ENCODE assay signal across 9 mouse cellular contexts in the genomic region with DNA sequence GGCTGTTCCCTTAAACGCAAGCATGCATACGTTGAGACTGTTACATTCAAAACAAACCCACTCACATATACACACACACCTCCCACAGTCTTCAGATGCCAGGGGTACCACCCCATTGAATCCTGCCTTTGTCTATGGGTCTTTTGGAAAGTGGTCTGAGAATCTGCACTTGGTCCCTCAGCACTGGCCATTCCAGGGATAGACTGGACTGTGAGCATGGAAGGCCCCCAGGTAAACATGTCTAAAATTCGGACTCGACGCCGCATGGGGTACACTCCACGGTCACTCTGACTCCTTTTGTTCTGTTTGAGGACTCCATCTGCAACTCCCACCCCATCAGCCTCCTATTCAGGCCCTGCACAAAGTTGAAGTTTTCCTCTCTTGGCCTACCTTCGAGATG. TPM values are rescaled to one million over a fixed set of nuclear protein-coding genes. Genes with fewer than 3 reads are reported as not detected.
A peak's percentile ranks its signal among the peaks of the same experiment; 100 is the strongest.
DNase-seq lines count a peak whose midpoint lies in the region; ATAC-seq and TF ChIP-seq lines count a peak whose summit lies in the region.
"Had no signal": no experiment of that assay in that cellular context is flagged by ENCODE, and none has a peak within 500 bp of the region (broad histone marks: within the 10 kb centered on the region; RNA-seq: fewer than 3 reads in every experiment).

No protein-coding gene starts in this region.

- DNase-seq in layer of hippocampus, adult 2 months (ENCODE audit: low spot score in 2 of 2), result no peak
- no peak for DNase-seq in layer of hippocampus, adult 9-10 months (ENCODE audit: low spot score)
- no peak for DNase-seq in forebrain, embryonic 11.5 days (ENCODE audit: low spot score)
- DNase-seq in testis, postnatal 10 days (ENCODE audit: low spot score), result no peak
- no peak for DNase-seq in lung, postnatal 14 days
- DNase-seq in B cell, adult 2 months, result no peak

- H3K4me3 ChIP-seq in layer of hippocampus, adult 2 months, result peak overlapping the region; percentile 69
- H3K4me3 ChIP-seq in forebrain, embryonic 11.5 days (ENCODE audit: low read depth, low read length), result no peak overlapping the region
- peak overlapping the region; percentile 61 for H3K4me3 ChIP-seq in intestine, embryonic 16.5 days (ENCODE audit: low read length)
- peak overlapping the region; percentile 72 for H3K4me3 ChIP-seq in neural tube, embryonic 15.5 days (replicated peaks)

- H3K4me2 ChIP-seq in forebrain, embryonic 11.5 days (ENCODE audit: low read depth, low read length, severe bottlenecking), result peak overlapping the region; percentile 91; the same call in 1 of the 2 replicates
- peak overlapping the region; percentile 99 for H3K4me2 ChIP-seq in intestine, embryonic 16.5 days (ENCODE audit: low read depth, low read length)
- H3K4me2 ChIP-seq in neural tube, embryonic 15.5 days, result peak overlapping the region; percentile 84

- TF ChIP-seq CTCF in layer of hippocampus, adult 2 months (conservative IDR thresholded peaks at IDR 0.05), result no peak

- peak overlapping the region; percentile 94; the same call in 1 of the 2 replicates for H3K27ac ChIP-seq in layer of hippocampus, adult 2 months
- H3K27ac ChIP-seq in forebrain, embryonic 11.5 days (ENCODE audit: low read depth, low read length), result no peak overlapping the region
- H3K27ac ChIP-seq in intestine, embryonic 16.5 days (ENCODE audit: low read length), result no peak overlapping the region
- H3K27ac ChIP-seq in neural tube, embryonic 15.5 days (replicated peaks), result peak overlapping the region; percentile 96

- no peaks in the 10 kb centered on the region for H3K9me3 ChIP-seq in forebrain, embryonic 11.5 days (ENCODE audit: control insufficient read depth, low read length)
- no peaks in the 10 kb centered on the region for H3K9me3 ChIP-seq in intestine, embryonic 16.5 days (ENCODE audit: control insufficient read depth, low read length)
- no peaks in the 10 kb centered on the region for H3K9me3 ChIP-seq in neural tube, embryonic 15.5 days (replicated peaks)

- 0 out of 2 replicates have a peak, but pooled peaks cover 3% of the 10 kb centered on the region for H3K4me1 ChIP-seq in forebrain, embryonic 11.5 days (replicated peaks; ENCODE audit: control insufficient read depth, insufficient read depth, low read length)
- peaks cover 7% of the 10 kb centered on the region for H3K4me1 ChIP-seq in intestine, embryonic 16.5 days (ENCODE audit: control insufficient read depth, insufficient read depth, low read length)
- H3K4me1 ChIP-seq in neural tube, embryonic 15.5 days, result peaks cover 36% of the 10 kb centered on the region

- peak; percentile 24 for ATAC-seq in forebrain, embryonic 11.5 days (replicated peaks; ENCODE audit: low FRiP score)
- ATAC-seq in intestine, embryonic 16.5 days, result no peak
- ATAC-seq in neural tube, embryonic 15.5 days (ENCODE audit: low FRiP score), result no peak; the same call in 1 of the 2 replicates

- no peak overlapping the region for H3K9ac ChIP-seq in forebrain, embryonic 11.5 days (ENCODE audit: low read length)
- H3K9ac ChIP-seq in intestine, embryonic 16.5 days (ENCODE audit: low read depth, low read length), result no peak overlapping the region
- peak overlapping the region; percentile 82; the same call in 1 of the 2 replicates for H3K9ac ChIP-seq in neural tube, embryonic 15.5 days (replicated peaks)

- no peaks in the 10 kb centered on the region for H3K27me3 ChIP-seq in forebrain, embryonic 11.5 days (ENCODE audit: control insufficient read depth, insufficient read depth, low read length)
- peaks cover 10% of the 10 kb centered on the region for H3K27me3 ChIP-seq in intestine, embryonic 16.5 days (replicated peaks; ENCODE audit: control insufficient read depth, insufficient read depth, low read length)
- H3K27me3 ChIP-seq in neural tube, embryonic 15.5 days (replicated peaks), result no peaks in the 10 kb centered on the region

- H3K36me3 ChIP-seq in forebrain, embryonic 11.5 days (ENCODE audit: control insufficient read depth, insufficient read depth, low read length), result no peaks in the 10 kb centered on the region
- H3K36me3 ChIP-seq in intestine, embryonic 16.5 days (ENCODE audit: control insufficient read depth, insufficient read depth, low read length), result no peaks in the 10 kb centered on the region
- H3K36me3 ChIP-seq in neural tube, embryonic 15.5 days, result no peaks in the 10 kb centered on the region

- 77% methylated on average over 8 of the region's 8 CpGs for WGBS in forebrain, embryonic 11.5 days
- 76% methylated on average over 8 of the region's 8 CpGs for WGBS in intestine, embryonic 16.5 days
- 81% methylated on average over 8 of the region's 8 CpGs for WGBS in neural tube, embryonic 15.5 days

RNA-seq across cellular contexts. Expression of a gene that starts 0.5 kb away (rescaled TPM):
- 100 to 1,000 TPM; 280 to 289 TPM for total RNA-seq in layer of hippocampus, adult 2 months (2021)
- 6.8 and 7.1 TPM in 2 replicates for polyA plus RNA-seq in forebrain, embryonic 11.5 days (2014; fragmentation: Nextera tagmentation; extraction: Ambion mirVana)
- polyA plus RNA-seq in intestine, embryonic 16.5 days (2015; fragmentation: Nextera tagmentation; extraction: Ambion mirVana), result 1.8 and 1.9 TPM in 2 replicates
- polyA plus RNA-seq in neural tube, embryonic 15.5 days (2015; fragmentation: Nextera tagmentation; extraction: Ambion mirVana), result 12.9 and 16.3 TPM in 2 replicates
- total RNA-seq: MEL had no signal

Comparison
In these comparisons a context has a peak if more than half of its experiments do, and no peak if none do; other contexts are left out.
1. H3K27ac ChIP-seq: peak in layer of hippocampus, adult 2 months (single experiment) and neural tube, embryonic 15.5 days (single experiment); none in forebrain, embryonic 11.5 days (single experiment) and intestine, embryonic 16.5 days (single experiment).
2. Peak in every context shown above with its lines, with median percentiles within 50 percentile points of each other: H3K4me2 ChIP-seq.